Mouse (Mus musculus) CH12.LX (cell line): ENCODE measurements around the gene Myom3. TPM values are rescaled to one million over a fixed set of nuclear protein-coding genes. Genes with fewer than 3 reads are reported as not detected.

Experiments
- DNase-seq: peaks from one replicate; pipeline ENCODE4 v3.0.0-alpha.2; 2013; ENCODE audit errors: extremely low read depth
- H3K27ac ChIP-seq: 2 replicates; pipeline ENCODE4 v1.5.1; 2012; ENCODE audit warnings: low read depth, mild to moderate bottlenecking, control low read depth, moderate library complexity; ENCODE audit not compliant: insufficient read depth
- H3K27me3 ChIP-seq: replicated peaks from 2 replicates; pipeline ENCODE3; 2012; ENCODE audit warnings: inconsistent platforms
- H3K36me3 ChIP-seq, 2 experiments: replicated peaks in 1 of 2; 2 replicates each; pipeline versions ENCODE3 to v1.6.1; 2012; ENCODE audit warnings: inconsistent platforms in 1 of 2, low read length in 1 of 2, mild to moderate bottlenecking in 1 of 2, mixed read lengths in 1 of 2, moderate library complexity in 1 of 2; ENCODE audit not compliant: control insufficient read depth in 1 of 2, insufficient read depth in 1 of 2
- H3K4me1 ChIP-seq, 2 experiments: 2 replicates each; pipeline ENCODE4 v1.6.1; 2012; ENCODE audit warnings: inconsistent platforms in 1 of 2, moderate library complexity in 1 of 2; ENCODE audit not compliant: insufficient read depth in 2 of 2, control insufficient read depth in 1 of 2
- H3K4me2 ChIP-seq: 2 replicates; pipeline ENCODE4 v1.6.1; 2012; ENCODE audit warnings: low read depth, mild to moderate bottlenecking, control low read depth; ENCODE audit not compliant: poor library complexity, insufficient read depth, severe bottlenecking
- H3K4me3 ChIP-seq, 3 experiments: fragments of 150-350 bp in 1 of 3; sonication (generic) in 1 of 3; replicated peaks in 1 of 3; 2 replicates each; pipeline versions ENCODE3 to v1.5.1; 2011 to 2012; ENCODE audit warnings: low read depth in 2 of 3, low read length in 2 of 3, mild to moderate bottlenecking in 2 of 3, moderate library complexity in 2 of 3, control low read depth in 1 of 3, improper control_type of control experiment in 1 of 3, inconsistent platforms in 1 of 3, mixed read lengths in 1 of 3; ENCODE audit not compliant: poor library complexity in 1 of 3
- H3K79me2 ChIP-seq: replicated peaks from 2 replicates; pipeline ENCODE4 v1.6.1; 2012; ENCODE audit warnings: mild to moderate bottlenecking, moderate library complexity; ENCODE audit not compliant: control insufficient read depth, poor library complexity, insufficient read depth, severe bottlenecking; ENCODE audit errors: extremely low read depth
- H3K9ac ChIP-seq: 2 replicates; pipeline ENCODE4 v1.6.1; 2012; ENCODE audit warnings: low read depth, mild to moderate bottlenecking, control low read depth, moderate library complexity; ENCODE audit not compliant: insufficient read depth
- H3K9me3 ChIP-seq: replicated peaks from 2 replicates; pipeline ENCODE3; 2012; ENCODE audit warnings: low read length, inconsistent platforms, mixed read lengths
- CHD1 ChIP-seq: IDR thresholded peaks from 2 replicates; pipeline ENCODE4 v1.6.1; 2012; ENCODE audit warnings: low read depth, low read length, improper control_type of control experiment, inconsistent platforms
- CHD2 ChIP-seq: IDR thresholded peaks from 2 replicates; pipeline ENCODE4 v1.6.1; 2011; ENCODE audit warnings: low read length, improper control_type of control experiment
- E2F4 ChIP-seq: IDR thresholded peaks from 2 replicates; pipeline ENCODE4 v1.6.1; 2011; ENCODE audit warnings: low read depth, low read length, improper control_type of control experiment; ENCODE audit not compliant: insufficient replicate concordance
- EP300 ChIP-seq: IDR thresholded peaks from 2 replicates; pipeline ENCODE4 v1.6.1; 2011; ENCODE audit warnings: low read length, improper control_type of control experiment
- HCFC1 ChIP-seq: IDR thresholded peaks from 2 replicates; pipeline ENCODE4 v1.6.1; 2012; ENCODE audit warnings: low read depth, mild to moderate bottlenecking, inconsistent platforms, low read length, improper control_type of control experiment
- IRF4 ChIP-seq: IDR thresholded peaks from 2 replicates; pipeline ENCODE4 v1.6.1; 2014; ENCODE audit warnings: low read depth, mild to moderate bottlenecking, inconsistent platforms, low read length, improper control_type of control experiment
- KAT2A ChIP-seq: IDR thresholded peaks from 2 replicates; pipeline ENCODE4 v1.6.1; 2012; ENCODE audit warnings: low read length, improper control_type of control experiment, inconsistent platforms; ENCODE audit not compliant: insufficient replicate concordance
- MAFK ChIP-seq: IDR thresholded peaks from 2 replicates; pipeline ENCODE4 v1.6.1; 2011; ENCODE audit warnings: low read length, improper control_type of control experiment; ENCODE audit not compliant: insufficient replicate concordance
- MEF2A ChIP-seq: IDR thresholded peaks from 2 replicates; pipeline ENCODE4 v1.6.1; 2014; ENCODE audit warnings: low read depth, mild to moderate bottlenecking, inconsistent platforms, low read length, improper control_type of control experiment, borderline replicate concordance
- MXI1 ChIP-seq: IDR thresholded peaks from 2 replicates; pipeline ENCODE4 v1.6.1; 2011; ENCODE audit warnings: mild to moderate bottlenecking, low read depth, low read length, improper control_type of control experiment
- NRF1 ChIP-seq: IDR thresholded peaks from 2 replicates; pipeline ENCODE4 v1.6.1; 2014; ENCODE audit warnings: low read depth, mild to moderate bottlenecking, inconsistent platforms, low read length, improper control_type of control experiment, moderate library complexity
- PAX5 ChIP-seq: IDR thresholded peaks from 2 replicates; pipeline ENCODE4 v1.6.1; 2012; ENCODE audit warnings: low read length, inconsistent platforms, mixed read lengths
- POLR2AphosphoS2 ChIP-seq: IDR thresholded peaks from 2 replicates; pipeline ENCODE4 v1.6.1; 2011; ENCODE audit warnings: low read depth, low read length, improper control_type of control experiment
- RAD21 ChIP-seq: IDR thresholded peaks from 2 replicates; pipeline ENCODE4 v1.6.1; 2011; ENCODE audit warnings: low read depth, mild to moderate bottlenecking, low read length, improper control_type of control experiment, moderate library complexity
- RCOR1 ChIP-seq: conservative IDR thresholded peaks from 2 replicates; pipeline ENCODE4 v1.6.1; 2012; ENCODE audit warnings: low read depth, mild to moderate bottlenecking, inconsistent platforms, low read length, improper control_type of control experiment
- SMC3 ChIP-seq: IDR thresholded peaks from 2 replicates; pipeline ENCODE4 v1.6.1; 2011; ENCODE audit warnings: low read depth, low read length, improper control_type of control experiment
- TCF12 ChIP-seq: IDR thresholded peaks from 2 replicates; pipeline ENCODE4 v1.6.1; 2014; ENCODE audit warnings: low read depth, mild to moderate bottlenecking, inconsistent platforms, low read length, improper control_type of control experiment
- USF1 ChIP-seq: IDR thresholded peaks from 2 replicates; pipeline ENCODE4 v1.6.1; 2014; ENCODE audit warnings: low read depth, mild to moderate bottlenecking, inconsistent platforms, low read length, improper control_type of control experiment
- USF2 ChIP-seq: conservative IDR thresholded peaks from 2 replicates; pipeline ENCODE4 v1.6.1; 2011; ENCODE audit warnings: low read depth, low read length, improper control_type of control experiment
- ZKSCAN1 ChIP-seq: IDR thresholded peaks from 2 replicates; pipeline ENCODE4 v1.6.1; 2012; ENCODE audit warnings: low read depth, inconsistent platforms, low read length, improper control_type of control experiment, borderline replicate concordance
- ZNF384 ChIP-seq: IDR thresholded peaks from 2 replicates; pipeline ENCODE4 v1.6.1; 2012; ENCODE audit warnings: low read depth, low read length, improper control_type of control experiment, inconsistent platforms
- dilution Hi-C: fragments of 300-500 bp; cut with MboI; formaldehyde crosslinking; loops from 2 replicates; pipeline ENCODE4 v1.14.3; 2020; ENCODE audit warnings: low sequenced_read_pairs; ENCODE audit not compliant: extremely low pct_unique_long_range_greater_than_20kb, extremely low pct_ligation_motif_present
- in situ Hi-C: fragments of 300-500 bp; cut with MboI; formaldehyde crosslinking; loops from 3 replicates; pipeline ENCODE4 v1.14.3; 2019; ENCODE audit warnings: low sequenced_read_pairs, low pct_ligation_motif_present, low pct_unique_long_range_greater_than_20kb, mixed read lengths
- polyA plus RNA-seq: library from polyadenylated mRNA; unstranded; fragments of >175 nt; gene quantifications from 2 replicates; pipeline ENCODE4 v1.2.1, GENCODE M21; 2012; ENCODE audit warnings: low read depth; ENCODE audit not compliant: insufficient read length
- total RNA-seq, 2 experiments: library from RNA; depleted of rRNA; stranded (reverse); fragments of 300-350 nt in 1 of 2; fragments of >200 nt in 1 of 2; gene quantifications; 2 replicates each; pipeline ENCODE4 v1.2.3; 2012 to 2014

The Myom3 gene
- total and polyA plus RNA-seq, 3 experiments = 0.04 TPM; not detected in 2

- Histone ChIP-seq H3K27me3 (peaks cover 39% of the 10 kb centered on the region), H3K9me3 (peaks cover 4% of the 10 kb centered on the region), H3K36me3 (no peaks in the 10 kb centered on the region), H3K27ac (no peak overlapping the region), H3K4me3 (no peak overlapping the region), H3K4me2 (no peak overlapping the region), H3K79me2 (no peaks in the 10 kb centered on the region), H3K9ac (no peak overlapping the region), H3K4me1 (peaks cover 3 to 4% of the 10 kb centered on the region in 2 experiments; a peak in 2 of 4 replicates)
- in situ Hi-C loops = no loop called here
- TF ChIP-seq ZKSCAN1 (no peak), E2F4 (no peak), ZNF384 (no peak), MEF2A (no peak), CHD2 (no peak), IRF4 (no peak), TCF12 (no peak), EP300 (no peak), MXI1 (no peak), CHD1 (no peak), SMC3 (no peak), MAFK (no peak), USF1 (no peak), PAX5 (no peak), POLR2AphosphoS2 (no peak), HCFC1 (no peak), KAT2A (no peak), USF2 (no peak), RAD21 (no peak), NRF1 (no peak)
- dilution Hi-C loops = no loop called here
- no peak for DNase-seq
Observed at GRCm38 (mm10) chr4:135787271-135787670, 27.8 kb downstream of the Myom3 start.

DNA sequence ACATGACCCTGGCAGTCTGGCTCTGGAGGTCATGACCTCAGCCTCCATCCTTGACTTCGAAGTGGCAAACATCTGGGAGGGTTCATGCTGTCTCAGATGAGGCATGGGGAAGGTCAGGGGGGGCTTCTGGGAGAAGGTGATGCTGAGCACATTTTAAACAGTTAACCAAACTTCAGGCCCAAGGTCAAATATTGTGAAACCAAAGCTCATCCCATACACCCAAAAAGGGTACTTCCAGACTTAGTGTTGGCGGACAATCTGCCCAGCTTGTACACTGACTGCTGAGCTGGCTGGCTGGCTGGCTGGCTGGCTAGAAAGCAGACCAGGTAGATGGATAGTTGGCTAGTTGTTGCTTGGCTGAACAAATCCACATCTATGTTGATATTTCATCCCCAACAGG, 29.6 kb downstream of the Myom3 start:
- peaks cover 2% of the 10 kb centered on the region for H3K9me3 ChIP-seq
- H3K4me2 ChIP-seq = no peak overlapping the region
- DNase-seq = no peak
- H3K27ac ChIP-seq = no peak overlapping the region
- H3K4me1 ChIP-seq = peaks cover 3 to 4% of the 10 kb centered on the region in 2 experiments; a peak in 2 of 4 replicates
- TF ChIP-seq RCOR1 = no peak
- H3K27me3 ChIP-seq = peaks cover 45% of the 10 kb centered on the region
- no peak overlapping the region for H3K4me3 ChIP-seq
- H3K36me3 ChIP-seq = no peaks in the 10 kb centered on the region
- dilution Hi-C loops (no loop called here), in situ Hi-C loops (no loop called here)
- no peaks in the 10 kb centered on the region for H3K79me2 ChIP-seq
- no peak overlapping the region for H3K9ac ChIP-seq
